In the genomic region with DNA sequence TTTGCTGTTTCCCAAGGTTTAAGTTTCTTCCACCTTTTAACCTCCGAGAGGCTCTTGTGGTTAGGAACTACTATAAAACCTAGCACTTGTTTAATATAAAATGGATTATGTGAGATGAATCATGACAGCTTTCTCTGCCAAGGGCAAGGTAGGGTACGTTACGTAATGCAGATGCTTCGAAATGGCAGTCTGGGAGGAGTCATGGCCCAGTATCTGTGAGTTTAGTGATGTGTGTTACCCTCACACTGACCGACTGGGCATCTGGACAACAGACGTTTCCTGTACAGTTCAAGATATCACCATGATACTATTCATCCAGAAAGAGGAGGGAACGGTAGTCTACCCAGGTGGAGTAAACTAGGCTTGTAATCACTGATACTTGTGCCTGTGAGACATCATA, we compare ENCODE assay signal across 19 mouse cellular contexts.
DNase-seq lines count a peak whose midpoint lies in the region; ATAC-seq and TF ChIP-seq lines count a peak whose summit lies in the region.
"Had no signal": no experiment of that assay in that cellular context is flagged by ENCODE, and none has a peak within 500 bp of the region (broad histone marks: within the 10 kb centered on the region; RNA-seq: fewer than 3 reads in every experiment).

No protein-coding gene starts in this region.

- H3K27me3 ChIP-seq in limb, embryonic 11.5 days (ENCODE audit: control insufficient read depth, insufficient read depth, low read length): no peaks in the 10 kb centered on the region
- H3K27me3 ChIP-seq in limb, embryonic 10.5 days (ENCODE audit: low read depth, poor library complexity, severe bottlenecking): no peaks in the 10 kb centered on the region
- no peaks in the 10 kb centered on the region for H3K27me3 ChIP-seq in Patski
- H3K27me3 ChIP-seq: hindbrain, embryonic 12.5 days had no signal

- peak; percentile 35 for DNase-seq in limb, embryonic 11.5 days (ENCODE audit: low spot score)
- no peak for DNase-seq in limb, embryonic 10.5 days (ENCODE audit: low spot score)
- peak; percentile 59 for DNase-seq in Patski (ENCODE audit: low read depth, low spot score)
- peak; percentile 5 for DNase-seq in embryo, embryonic 11.5 days (ENCODE audit: low read depth, low spot score)
- peak; percentile 19 for DNase-seq in mesoderm, embryonic 11.5 days (ENCODE audit: low read depth, low spot score)
- DNase-seq in spleen, adult 18-20 months: no peak
- DNase-seq in left cerebral cortex, postnatal 14 days (ENCODE audit: low spot score in 2 of 2): no peak
- DNase-seq: adrenal gland, adult 2 months; adrenal gland, postnatal 36 days; cerebellum, adult 8-10 months; cerebellum, postnatal 14 days; gastrocnemius, postnatal 36 days; heart, adult 11 months; heart, postnatal 10 days; heart, postnatal 4 days had no signal

- CTCF ChIA-PET in Patski (lab: Charles Lee): interaction anchor here (1.0 kb wide), 1 partner anchor 19 kb away, joined by 3 read pairs; no protein-coding TSS in a partner anchor

- WGBS in limb, embryonic 11.5 days: 49% methylated on average over 7 of the region's 7 CpGs
- 67% methylated on average over 7 of the region's 7 CpGs for WGBS in limb, embryonic 10.5 days

- POLR2A ChIA-PET in Patski (lab: Charles Lee): no interaction called here

- no peak overlapping the region for H3K9ac ChIP-seq in limb, embryonic 11.5 days (ENCODE audit: low read length)
- H3K9ac ChIP-seq: hindbrain, embryonic 12.5 days had no signal

- H3K4me2 ChIP-seq in limb, embryonic 11.5 days (ENCODE audit: low read depth, severe bottlenecking): no peak overlapping the region
- H3K4me2 ChIP-seq: hindbrain, embryonic 12.5 days had no signal

- no peak overlapping the region for H3K4me3 ChIP-seq in limb, embryonic 11.5 days (ENCODE audit: low read depth, low read length)
- no peak overlapping the region for H3K4me3 ChIP-seq in limb, embryonic 10.5 days
- H3K4me3 ChIP-seq: hindbrain, embryonic 12.5 days had no signal

- no peak overlapping the region for H3K27ac ChIP-seq in limb, embryonic 11.5 days (replicated peaks; ENCODE audit: low read depth, low read length)
- H3K27ac ChIP-seq in limb, embryonic 10.5 days: no peak overlapping the region
- H3K27ac ChIP-seq: hindbrain, embryonic 12.5 days had no signal

- in situ Hi-C loops in Patski (cut with MboI; ENCODE audit: low pct_unique_long_range_greater_than_20kb): no loop called here

- no peak for ATAC-seq in limb, embryonic 11.5 days (ENCODE audit: insufficient number of reproducible peaks, low FRiP score, low TSS enrichment, low read depth)
- peak; percentile 79 for ATAC-seq in Patski
- ATAC-seq: forebrain, embryonic 14.5 days; hindbrain, embryonic 16.5 days; inflammation-experienced regulatory T-cells, adult 6 months had no signal

- no peak for TF ChIP-seq CTCF in Patski (IDR thresholded peaks at IDR 0.05)

- intact Hi-C loops in left cerebral cortex, postnatal 14 days (cut with DNase I): no loop called here

- peaks cover 8% of the 10 kb centered on the region; the same call in 1 of the 2 replicates for H3K4me1 ChIP-seq in limb, embryonic 11.5 days (ENCODE audit: control insufficient read depth, insufficient read depth, low read length)
- peaks cover 18% of the 10 kb centered on the region for H3K4me1 ChIP-seq in limb, embryonic 10.5 days

- no peaks in the 10 kb centered on the region for H3K36me3 ChIP-seq in limb, embryonic 11.5 days (ENCODE audit: control insufficient read depth, insufficient read depth, low read length)
- no peaks in the 10 kb centered on the region for H3K36me3 ChIP-seq in limb, embryonic 10.5 days
- H3K36me3 ChIP-seq: hindbrain, embryonic 12.5 days had no signal

- no peaks in the 10 kb centered on the region for H3K9me3 ChIP-seq in limb, embryonic 11.5 days (ENCODE audit: control insufficient read depth, low read length)
- no peaks in the 10 kb centered on the region for H3K9me3 ChIP-seq in limb, embryonic 10.5 days (replicated peaks)
- H3K9me3 ChIP-seq: hindbrain, embryonic 12.5 days had no signal

Comparison
In these comparisons a context has a peak if more than half of its experiments do, and no peak if none do; other contexts are left out.
1. DNase-seq: peak in limb, embryonic 11.5 days (single experiment), Patski (single experiment), embryo, embryonic 11.5 days (single experiment) and mesoderm, embryonic 11.5 days (single experiment); none in limb, embryonic 10.5 days (single experiment), spleen, adult 18-20 months (0 of 2) and left cerebral cortex, postnatal 14 days (0 of 2).